Mouse (Mus musculus) erythroblast, embryonic 14.5 days (primary cell): ENCODE data around the gene Ptpn3. TPM values are rescaled to one million over a fixed set of nuclear protein-coding genes. Genes with fewer than 3 reads are reported as not detected.

Source experiments
- H3K27me3 ChIP-seq: 2 replicates; pipeline ENCODE4 v1.6.1; 2012; ENCODE audit warnings: inconsistent platforms; ENCODE audit not compliant: control insufficient read depth
- H3K36me3 ChIP-seq: 2 replicates; pipeline ENCODE4 v1.6.1; 2012; ENCODE audit warnings: mild to moderate bottlenecking, inconsistent platforms; ENCODE audit not compliant: control insufficient read depth
- H3K4me1 ChIP-seq: 2 replicates; pipeline ENCODE4 v1.6.1; 2012; ENCODE audit warnings: inconsistent platforms; ENCODE audit not compliant: control insufficient read depth
- H3K4me3 ChIP-seq: replicated peaks from 2 replicates; pipeline ENCODE3; 2012; ENCODE audit warnings: moderate library complexity, mild to moderate bottlenecking, inconsistent platforms
- H3K9me3 ChIP-seq: 2 replicates; pipeline ENCODE4 v1.6.1; 2012; ENCODE audit warnings: low read length, inconsistent platforms, mixed read lengths; ENCODE audit not compliant: control insufficient read depth
- GATA1 ChIP-seq: IDR thresholded peaks from 2 replicates; pipeline ENCODE4 v1.6.1; 2012; ENCODE audit warnings: low read length, inconsistent platforms, mixed read lengths
- TAL1 ChIP-seq: IDR thresholded peaks from 3 replicates; pipeline ENCODE4 v1.6.1; 2012; ENCODE audit warnings: low read length, inconsistent platforms, mixed read lengths
- polyA plus RNA-seq: library from polyadenylated mRNA; stranded (reverse); fragments of >175 nt; gene quantifications from 2 replicates; pipeline ENCODE4 v1.2.3, GENCODE M21; 2012

Ptpn3 gene
- polyA plus RNA-seq, 1 experiment: not detected

DNA sequence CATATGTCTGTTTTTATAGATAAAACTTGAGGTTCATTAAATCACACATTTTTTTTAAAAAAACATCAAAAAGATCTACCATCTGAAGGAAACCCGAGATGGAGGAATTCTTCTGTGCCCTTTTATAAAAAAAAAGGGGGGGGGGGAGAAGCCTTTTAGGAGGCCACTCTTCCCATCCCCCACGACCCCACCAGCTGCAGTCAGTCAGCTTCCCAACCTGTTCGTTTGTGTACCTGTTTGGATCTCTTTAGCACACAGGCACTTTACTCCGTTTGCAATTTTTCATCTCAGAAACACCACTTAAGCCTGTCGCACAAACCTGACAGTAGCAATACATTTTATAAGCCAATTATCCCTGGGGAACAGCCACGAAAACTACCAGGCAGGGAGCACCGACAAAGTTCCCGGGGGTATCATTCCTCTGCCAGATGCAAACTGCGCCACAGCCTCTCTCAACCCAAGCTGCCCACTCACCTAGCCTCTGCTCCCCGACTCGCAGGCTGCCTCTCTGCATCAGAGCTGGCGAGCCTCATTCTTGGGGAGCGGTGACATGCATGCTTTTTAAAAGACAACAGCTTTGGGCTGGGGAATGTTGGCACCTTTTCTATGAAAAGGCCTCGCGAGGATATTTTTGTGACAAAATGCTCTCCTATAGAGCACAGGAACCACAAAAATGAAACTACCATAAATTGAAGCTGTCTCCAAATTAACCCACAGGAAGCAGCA, 160.5 kb downstream of the Ptpn3 start:
- Histone ChIP-seq H3K36me3 (no peaks in the 10 kb centered on the region), H3K27me3 (peaks cover 92% of the 10 kb centered on the region), H3K9me3 (peaks cover 11% of the 10 kb centered on the region; the same call in 1 of the 2 replicates), H3K4me3 (no peak overlapping the region), H3K4me1 (peaks cover 24% of the 10 kb centered on the region)
- TF ChIP-seq GATA1: no peak
- TF ChIP-seq TAL1: no peak

Other genes starting within 250 kb of the Ptpn3 start
- 0.02 and 0.03 TPM in 2 replicates for gene Epb41l4b, start 158.4 kb downstream of the Ptpn3 start, polyA plus RNA-seq
- gene Palm2, start 132.4 kb upstream of the Ptpn3 start, polyA plus RNA-seq: not detected in 2 replicates